18 mouse cellular contexts compared by ENCODE assay signal in genomic region chr9:72543590-72543989, GRCm38 (mm10). TPM values are rescaled to one million over a fixed set of nuclear protein-coding genes. Genes with fewer than 3 reads are reported as not detected.
A peak's percentile ranks its signal among the peaks of the same experiment; 100 is the strongest.
DNase-seq lines count a peak whose midpoint lies in the region; ATAC-seq and TF ChIP-seq lines count a peak whose summit lies in the region.
"Had no signal": no experiment of that assay in that cellular context is flagged by ENCODE, and none has a peak within 500 bp of the region (broad histone marks: within the 10 kb centered on the region; RNA-seq: fewer than 3 reads in every experiment).

No protein-coding gene starts in this region.

- H3K27ac ChIP-seq in liver, embryonic 14.5 days, result no peak overlapping the region
- H3K27ac ChIP-seq in intestine, embryonic 16.5 days (ENCODE audit: low read length), result no peak overlapping the region
- H3K27ac ChIP-seq: embryonic facial prominence, embryonic 12.5 days; hindbrain, embryonic 12.5 days; midbrain, embryonic 10.5 days had no signal

- no peaks in the 10 kb centered on the region for H3K36me3 ChIP-seq in liver, embryonic 14.5 days (replicated peaks; ENCODE audit: control insufficient read depth, insufficient read depth, low read depth)
- no peaks in the 10 kb centered on the region for H3K36me3 ChIP-seq in intestine, embryonic 16.5 days (ENCODE audit: control insufficient read depth, insufficient read depth, low read length)
- H3K36me3 ChIP-seq: hindbrain, embryonic 12.5 days had no signal

- no peak overlapping the region for H3K9ac ChIP-seq in liver, embryonic 14.5 days (replicated peaks)
- H3K9ac ChIP-seq in intestine, embryonic 16.5 days (ENCODE audit: low read depth, low read length), result no peak overlapping the region
- H3K9ac ChIP-seq: embryonic facial prominence, embryonic 12.5 days; hindbrain, embryonic 12.5 days had no signal

- peak; percentile 18 for DNase-seq in thymus, postnatal 0 days (ENCODE audit: low spot score)
- no peak for DNase-seq in thymus, postnatal 25 days
- DNase-seq in R1 (ENCODE audit: low read depth, low spot score), result peak; percentile 20
- DNase-seq in liver, embryonic 14.5 days (ENCODE audit: low read depth in 3 of 3, low spot score in 3 of 3), result no peak
- no peak for DNase-seq in left cerebral cortex, adult 8-10 months (ENCODE audit: low spot score in 2 of 2)
- no peak for DNase-seq in heart, postnatal 4 days
- DNase-seq: cerebellum, adult 8-10 months; gastrocnemius, postnatal 36 days; kidney, adult 9 months; kidney, postnatal 36 days; lung, adult 2 months; thymus, postnatal 4 days had no signal

- peaks cover 4% of the 10 kb centered on the region in 2 experiments; a peak in 3 of 4 replicates for H3K4me1 ChIP-seq in liver, embryonic 14.5 days (replicated peaks; ENCODE audit: control insufficient read depth in 2 of 2, insufficient read depth in 2 of 2, low read length in 1 of 2)
- no peaks in the 10 kb centered on the region for H3K4me1 ChIP-seq in intestine, embryonic 16.5 days (ENCODE audit: control insufficient read depth, insufficient read depth, low read length)
- H3K4me1 ChIP-seq: embryonic facial prominence, embryonic 12.5 days; hindbrain, embryonic 12.5 days; midbrain, embryonic 10.5 days had no signal

- H3K4me2 ChIP-seq in liver, embryonic 14.5 days (ENCODE audit: low read depth), result no peak overlapping the region
- no peak overlapping the region for H3K4me2 ChIP-seq in intestine, embryonic 16.5 days (ENCODE audit: low read depth, low read length)
- H3K4me2 ChIP-seq: embryonic facial prominence, embryonic 12.5 days; hindbrain, embryonic 12.5 days had no signal

- TF ChIP-seq CTCF in liver, embryonic 14.5 days (IDR thresholded peaks at IDR 0.05; ENCODE audit: low read depth), result no peak

- H3K4me3 ChIP-seq in liver, embryonic 14.5 days (ENCODE audit: insufficient read depth in 1 of 2, low read depth in 2 of 2, low read length in 2 of 2), result no peak overlapping the region
- no peak overlapping the region for H3K4me3 ChIP-seq in intestine, embryonic 16.5 days (ENCODE audit: low read length)
- H3K4me3 ChIP-seq: embryonic facial prominence, embryonic 12.5 days; hindbrain, embryonic 12.5 days; midbrain, embryonic 10.5 days had no signal

- no peaks in the 10 kb centered on the region for H3K9me3 ChIP-seq in liver, embryonic 14.5 days (ENCODE audit: control insufficient read depth, low read length)
- no peaks in the 10 kb centered on the region for H3K9me3 ChIP-seq in intestine, embryonic 16.5 days (ENCODE audit: control insufficient read depth, low read length)
- H3K9me3 ChIP-seq: embryonic facial prominence, embryonic 12.5 days; hindbrain, embryonic 12.5 days had no signal

- H3K27me3 ChIP-seq in liver, embryonic 14.5 days (ENCODE audit: control insufficient read depth, insufficient read depth, low read length), result no peaks in the 10 kb centered on the region
- no peaks in the 10 kb centered on the region for H3K27me3 ChIP-seq in intestine, embryonic 16.5 days (replicated peaks; ENCODE audit: control insufficient read depth, insufficient read depth, low read length)
- H3K27me3 ChIP-seq: embryonic facial prominence, embryonic 12.5 days; hindbrain, embryonic 12.5 days had no signal

- ATAC-seq in liver, embryonic 14.5 days (ENCODE audit: insufficient read depth), result no peak; the same call in 1 of the 2 replicates
- no peak for ATAC-seq in intestine, embryonic 16.5 days
- ATAC-seq: forebrain, embryonic 16.5 days; inflammation-experienced regulatory T-cells, adult 6 months had no signal

- peak; percentile 20; the same call in 1 of the 2 replicates for TF ChIP-seq EP300 in liver, embryonic 14.5 days (IDR thresholded peaks at IDR 0.05; ENCODE audit: low read depth)

RNA-seq across cellular contexts. Expression of gene Rfx7, which starts 11.6 kb away (rescaled TPM):
- polyA plus RNA-seq in thymus, postnatal 0 days (2015; fragmentation: Nextera tagmentation; extraction: Ambion mirVana), result 13.0 and 16.9 TPM in 2 replicates
- polyA plus RNA-seq in liver, embryonic 14.5 days (2012; rRNA removed), result 2.7 and 3.1 TPM in 2 replicates
- 3.2 and 3.9 TPM in 2 replicates for polyA plus RNA-seq in liver, embryonic 14.5 days (2014; fragmentation: Nextera tagmentation; extraction: Ambion mirVana)
- 10 to 100 TPM; 28.4 to 33.9 (median 29.6) TPM for total RNA-seq in left cerebral cortex, adult 8-10 months (2022)
- 10 to 100 TPM; 18.1 to 18.9 TPM for total RNA-seq in heart, postnatal 4 days (2021)
- 6.3 and 6.9 TPM in 2 replicates for polyA plus RNA-seq in intestine, embryonic 16.5 days (2015; fragmentation: Nextera tagmentation; extraction: Ambion mirVana)

RNA-seq across cellular contexts. Expression of gene Tex9, which starts 51.6 kb away (rescaled TPM):
- polyA plus RNA-seq in thymus, postnatal 0 days (2015; fragmentation: Nextera tagmentation; extraction: Ambion mirVana), result 30.4 and 32.3 TPM in 2 replicates
- polyA plus RNA-seq in liver, embryonic 14.5 days (2012; rRNA removed), result 3.0 and 3.8 TPM in 2 replicates
- polyA plus RNA-seq in liver, embryonic 14.5 days (2014; fragmentation: Nextera tagmentation; extraction: Ambion mirVana), result 6.4 and 6.6 TPM in 2 replicates
- 10 to 100 TPM; 12.2 to 13.3 (median 12.5) TPM for total RNA-seq in left cerebral cortex, adult 8-10 months (2022)
- 1 to 10 TPM; 4.3 to 6.2 TPM for total RNA-seq in heart, postnatal 4 days (2021)
- 13.3 and 14.1 TPM in 2 replicates for polyA plus RNA-seq in intestine, embryonic 16.5 days (2015; fragmentation: Nextera tagmentation; extraction: Ambion mirVana)

Comparison
In these comparisons a context has a peak if more than half of its experiments do, and no peak if none do; other contexts are left out.
1. DNase-seq: peak in thymus, postnatal 0 days (single experiment) and R1 (single experiment); none in thymus, postnatal 25 days (single experiment), liver, embryonic 14.5 days (0 of 3), left cerebral cortex, adult 8-10 months (0 of 2) and heart, postnatal 4 days (single experiment).